Mouse (Mus musculus) left cerebral cortex, postnatal 14 days (tissue): Measurements from ENCODE around the gene Zcchc14. TPM values are rescaled to one million over a fixed set of nuclear protein-coding genes. Genes with fewer than 3 reads are reported as not detected.

Experiments
- DNase-seq, 2 experiments: peaks; one replicate each; pipeline ENCODE4 v3.0.0; 2021 to 2022; ENCODE audit warnings: low spot score in 2 of 2, mixed read lengths in 1 of 2
- intact Hi-C: fragments of 180-260 bp; cut with DNase I; formaldehyde crosslinking; loops from one replicate; pipeline ENCODE4 v1.15.1; 2025
- total RNA-seq, 2 experiments: library from RNA; stranded (reverse); gene quantifications; 2 replicates each; pipeline ENCODE4 v1.2.3; 2021

Gene Zcchc14
- total RNA-seq, 2 experiments from 2014 or later, result 71.8 to 75.9 TPM

GRCm38 (mm10) chr8:121593983-121594382 is 58.7 kb downstream of the Zcchc14 start:
- DNase-seq, result peak in 1 of 2 experiments; percentile 47
- intact Hi-C loops, result no loop called here

GRCm38 (mm10) chr8:121593293-121593692 is 59.4 kb downstream of the Zcchc14 start:
- intact Hi-C loops, result no loop called here
- DNase-seq, result no peak

- intact Hi-C loops, result no loop called here
- DNase-seq, result peak in 1 of 2 experiments; percentile 37
Observed at GRCm38 (mm10) chr8:121591178-121592066, 61.3 kb downstream of the Zcchc14 start.

GRCm38 (mm10) chr8:121590203-121591177 is 62.2 kb downstream of the Zcchc14 start, which contains the start of gene Map1lc3b:
TSS of gene Map1lc3b (plus strand) at chr8:121590361.
- peak; percentile 97 for DNase-seq
- intact Hi-C loops, result no loop called here

GRCm38 (mm10) chr8:121589205-121589726 is 63.4 kb downstream of the Zcchc14 start:
- DNase-seq, result no peak
- intact Hi-C loops, result no loop called here

GRCm38 (mm10) chr8:121588750-121589149 is 64.0 kb downstream of the Zcchc14 start:
- no peak for DNase-seq

GRCm38 (mm10) chr8:121585159-121585825 is 67.4 kb downstream of the Zcchc14 start:
- DNase-seq, result peak; percentile 100
- intact Hi-C loops, result no loop called here

More at GRCm38 (mm10) chr8:121588750-121589149, 64.0 kb downstream of the Zcchc14 start:
- intact Hi-C loops, result no loop called here

GRCm38 (mm10) chr8:121584730-121585129 is 68.0 kb downstream of the Zcchc14 start:
- intact Hi-C loops, result no loop called here
- no peak for DNase-seq

GRCm38 (mm10) chr8:121583653-121584052 is 69.0 kb downstream of the Zcchc14 start:
- no peak for DNase-seq
- intact Hi-C loops, result no loop called here

- intact Hi-C loops, result no loop called here
- no peak for DNase-seq
Observed at GRCm38 (mm10) chr8:121580465-121580864, 72.2 kb downstream of the Zcchc14 start.

- DNase-seq, result peak; percentile 91 to 92
- intact Hi-C loops, result no loop called here
Observed at GRCm38 (mm10) chr8:121578676-121579451, 73.8 kb downstream of the Zcchc14 start, which contains the start of gene Fbxo31. TSS of gene Fbxo31 (minus strand) at chr8:121578806.

GRCm38 (mm10) chr8:121577751-121578675 is 74.7 kb downstream of the Zcchc14 start:
- DNase-seq, result peak in 1 of 2 experiments; percentile 62
- intact Hi-C loops, result no loop called here

- intact Hi-C loops, result no loop called here
- no peak for DNase-seq
Observed at GRCm38 (mm10) chr8:121575661-121576060, 77.0 kb downstream of the Zcchc14 start.

GRCm38 (mm10) chr8:121573275-121573674 is 79.4 kb downstream of the Zcchc14 start:
- intact Hi-C loops, result no loop called here
- DNase-seq, result no peak

GRCm38 (mm10) chr8:121572121-121572520 is 80.6 kb downstream of the Zcchc14 start:
- DNase-seq, result no peak
- intact Hi-C loops, result no loop called here

GRCm38 (mm10) chr8:121570801-121571200 is 81.9 kb downstream of the Zcchc14 start:
- no peak for DNase-seq
- intact Hi-C loops, result no loop called here

- DNase-seq, result no peak
- intact Hi-C loops, result no loop called here
Observed at GRCm38 (mm10) chr8:121570335-121570734, 82.4 kb downstream of the Zcchc14 start.
